Mouse (Mus musculus) lung, embryonic 15.5 days (tissue): ENCODE measurements around the gene Wwc2. TPM values are rescaled to one million over a fixed set of nuclear protein-coding genes. Genes with fewer than 3 reads are reported as not detected.

ENCODE experiments used
- ATAC-seq: fragments of 200-750 bp; cut with Nextera tagmentation; 2 replicates; pipeline ENCODE4 v1.8.0; 2017; ENCODE audit warnings: moderate number of reproducible peaks, borderline replicate concordance; ENCODE audit not compliant: low FRiP score, low TSS enrichment; ENCODE audit errors: extremely low read depth
- H3K27ac ChIP-seq: fragments of 300-500 bp; sonication (generic); 2 replicates; pipeline ENCODE4 v1.5.1; 2015; ENCODE audit warnings: moderate library complexity, mild to moderate bottlenecking, inconsistent platforms
- H3K27me3 ChIP-seq: fragments of 300-500 bp; sonication (generic); 2 replicates; pipeline ENCODE4 v1.6.1; 2015; ENCODE audit warnings: inconsistent platforms
- H3K36me3 ChIP-seq: fragments of 300-500 bp; sonication (generic); 2 replicates; pipeline ENCODE4 v1.6.1; 2015; ENCODE audit warnings: inconsistent platforms
- H3K4me1 ChIP-seq: fragments of 300-500 bp; sonication (generic); 2 replicates; pipeline ENCODE4 v1.6.1; 2015; ENCODE audit warnings: inconsistent platforms
- H3K4me2 ChIP-seq: fragments of 300-500 bp; sonication (generic); 2 replicates; pipeline ENCODE4 v1.6.1; 2015; ENCODE audit warnings: inconsistent platforms, mild to moderate bottlenecking, moderate library complexity
- H3K4me3 ChIP-seq: fragments of 300-500 bp; sonication (generic); 2 replicates; pipeline ENCODE4 v1.5.1; 2015; ENCODE audit warnings: mild to moderate bottlenecking, inconsistent platforms
- H3K9ac ChIP-seq: fragments of 300-500 bp; sonication (generic); 2 replicates; pipeline ENCODE4 v1.6.1; 2015; ENCODE audit warnings: inconsistent platforms
- H3K9me3 ChIP-seq: fragments of 300-500 bp; sonication (generic); 2 replicates; pipeline ENCODE4 v1.6.1; 2016; ENCODE audit warnings: inconsistent platforms
- WGBS: fragments of 180-500 bp; shearing (Covaris S2); methylation state at CpG from one replicate; pipeline ENCODE4 v1.1.7; 2015; 5-methylcytosine and 5-hydroxymethylcytosine counted together
- polyA plus RNA-seq: library from polyadenylated mRNA; unstranded; fragments of >200 nt; fragmentation: Nextera tagmentation; extraction: Ambion mirVana; gene quantifications from 2 replicates; pipeline ENCODE4 v1.2.1, GENCODE M21; 2015

Wwc2 gene
- polyA plus RNA-seq, 1 experiment from 2014 or later, result 13.9 TPM

- no peak overlapping the region for H3K4me2 ChIP-seq
- H3K4me3 ChIP-seq, result no peak overlapping the region
- no peak overlapping the region for H3K9ac ChIP-seq
- no peak overlapping the region for H3K27ac ChIP-seq
- 77% methylated on average over 13 of the region's 13 CpGs for WGBS
- H3K9me3 ChIP-seq, result no peaks in the 10 kb centered on the region
- H3K4me1 ChIP-seq, result no peaks in the 10 kb centered on the region
- H3K36me3 ChIP-seq, result peaks cover 3% of the 10 kb centered on the region; the same call in 1 of the 2 replicates
- no peaks in the 10 kb centered on the region for H3K27me3 ChIP-seq
- ATAC-seq, result no peak
These were observed 99.1 kb downstream of the Wwc2 start for GRCm38 (mm10) chr8:47891641-47892040.

DNA sequence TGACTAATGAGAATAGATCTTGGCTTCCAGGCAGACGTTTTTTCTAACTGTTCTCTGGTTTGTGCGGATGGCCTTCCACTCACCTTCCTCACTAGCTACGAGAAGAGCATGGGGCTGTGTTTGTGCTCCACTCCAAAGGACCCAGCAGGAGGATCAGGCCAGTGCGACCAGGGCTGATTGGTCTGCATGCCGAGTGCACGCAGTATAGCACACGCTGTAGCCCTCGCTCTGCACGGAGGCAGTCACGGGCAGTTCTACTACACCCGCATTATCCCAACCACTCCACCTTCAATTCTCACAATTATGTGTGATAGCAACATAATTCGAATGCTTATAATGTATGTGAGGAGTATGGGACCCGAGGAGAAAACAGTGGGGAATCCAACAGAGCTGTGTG is 99.9 kb downstream of the Wwc2 start:
- Histone ChIP-seq H3K36me3 (peaks cover 9% of the 10 kb centered on the region; the same call in 1 of the 2 replicates), H3K27ac (no peak overlapping the region), H3K4me2 (no peak overlapping the region), H3K4me1 (no peaks in the 10 kb centered on the region), H3K9ac (no peak overlapping the region), H3K4me3 (no peak overlapping the region), H3K9me3 (no peaks in the 10 kb centered on the region), H3K27me3 (no peaks in the 10 kb centered on the region)
- 69% methylated on average over 13 of the region's 13 CpGs for WGBS
- ATAC-seq, result no peak

GRCm38 (mm10) chr8:47889936-47890813 is 100.5 kb downstream of the Wwc2 start:
- Histone ChIP-seq H3K27ac (no peak overlapping the region), H3K27me3 (no peaks in the 10 kb centered on the region), H3K4me1 (no peaks in the 10 kb centered on the region), H3K4me2 (no peak overlapping the region), H3K9ac (no peak overlapping the region), H3K4me3 (no peak overlapping the region), H3K9me3 (no peaks in the 10 kb centered on the region), H3K36me3 (peaks cover 9% of the 10 kb centered on the region; the same call in 1 of the 2 replicates)
- no peak for ATAC-seq
- WGBS, result 72% methylated on average over 23 of the region's 23 CpGs

GRCm38 (mm10) chr8:47888841-47889570 is 101.7 kb downstream of the Wwc2 start:
- no peaks in the 10 kb centered on the region for H3K4me1 ChIP-seq
- no peak overlapping the region for H3K27ac ChIP-seq
- H3K9me3 ChIP-seq, result no peaks in the 10 kb centered on the region
- H3K27me3 ChIP-seq, result no peaks in the 10 kb centered on the region
- no peak overlapping the region for H3K9ac ChIP-seq
- 43% methylated on average over 11 of the region's 11 CpGs for WGBS
- H3K4me3 ChIP-seq, result no peak overlapping the region
- no peak overlapping the region for H3K4me2 ChIP-seq
- no peak for ATAC-seq
- peaks cover 17% of the 10 kb centered on the region; the same call in 1 of the 2 replicates for H3K36me3 ChIP-seq

GRCm38 (mm10) chr8:47884306-47884705 is 106.4 kb downstream of the Wwc2 start:
- H3K9ac ChIP-seq, result no peak overlapping the region
- peaks cover 38% of the 10 kb centered on the region for H3K36me3 ChIP-seq
- no peak overlapping the region for H3K27ac ChIP-seq
- no peak overlapping the region for H3K4me3 ChIP-seq
- H3K4me2 ChIP-seq, result no peak overlapping the region
- H3K9me3 ChIP-seq, result no peaks in the 10 kb centered on the region
- no peaks in the 10 kb centered on the region for H3K27me3 ChIP-seq
- no peak for ATAC-seq
- 79% methylated on average over 5 of the region's 5 CpGs for WGBS
- no peaks in the 10 kb centered on the region for H3K4me1 ChIP-seq

DNA sequence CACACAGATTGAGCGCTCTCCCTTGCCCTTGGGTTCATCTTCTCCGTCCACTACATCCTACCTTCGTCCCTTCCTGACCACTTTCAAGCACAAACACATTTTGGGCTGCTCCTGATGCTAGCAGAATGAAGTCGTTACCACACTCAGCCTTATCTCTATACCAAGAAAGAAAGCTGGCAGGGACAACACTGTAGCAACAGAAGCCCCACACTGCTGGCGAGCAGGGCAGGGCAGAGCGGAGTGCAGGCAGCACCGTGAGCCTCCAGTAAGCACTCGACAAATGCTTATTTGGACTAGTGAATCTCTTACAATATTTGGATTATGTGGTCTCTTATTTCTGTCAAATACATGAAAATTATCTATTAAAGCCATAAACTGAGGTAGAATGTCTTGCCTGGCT is 107.0 kb downstream of the Wwc2 start:
- Histone ChIP-seq H3K9me3 (no peaks in the 10 kb centered on the region), H3K4me1 (no peaks in the 10 kb centered on the region), H3K9ac (no peak overlapping the region), H3K4me3 (no peak overlapping the region), H3K36me3 (peaks cover 40% of the 10 kb centered on the region), H3K27ac (no peak overlapping the region), H3K4me2 (no peak overlapping the region), H3K27me3 (no peaks in the 10 kb centered on the region)
- WGBS, result 81% methylated on average over 8 of the region's 8 CpGs
- no peak for ATAC-seq

DNA sequence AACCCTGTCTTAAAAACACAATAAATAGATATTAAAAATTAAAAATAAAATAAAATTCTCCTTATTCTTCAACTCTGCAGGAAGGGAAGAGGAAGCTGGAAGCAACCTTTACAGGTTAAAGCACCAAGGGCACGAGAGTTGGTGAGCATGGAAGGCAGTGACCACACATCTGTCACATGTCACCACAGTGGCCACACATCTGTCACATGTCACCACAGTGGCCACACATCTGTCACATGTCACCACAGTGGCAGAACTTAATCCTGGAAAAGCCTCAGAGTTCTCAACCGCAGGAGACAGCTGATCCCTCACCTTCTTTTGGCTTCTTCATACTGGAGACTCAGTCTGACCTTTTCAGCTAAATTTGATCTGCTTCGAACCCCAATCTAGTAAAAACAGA is 112.2 kb downstream of the Wwc2 start:
- Histone ChIP-seq H3K9me3 (no peaks in the 10 kb centered on the region), H3K27me3 (no peaks in the 10 kb centered on the region), H3K4me2 (no peak overlapping the region), H3K27ac (no peak overlapping the region), H3K9ac (no peak overlapping the region), H3K4me1 (peaks cover 7% of the 10 kb centered on the region; the same call in 1 of the 2 replicates), H3K36me3 (peaks cover 46% of the 10 kb centered on the region), H3K4me3 (no peak overlapping the region)
- ATAC-seq, result no peak
- WGBS, result 64% methylated on average over 3 of the region's 3 CpGs

DNA sequence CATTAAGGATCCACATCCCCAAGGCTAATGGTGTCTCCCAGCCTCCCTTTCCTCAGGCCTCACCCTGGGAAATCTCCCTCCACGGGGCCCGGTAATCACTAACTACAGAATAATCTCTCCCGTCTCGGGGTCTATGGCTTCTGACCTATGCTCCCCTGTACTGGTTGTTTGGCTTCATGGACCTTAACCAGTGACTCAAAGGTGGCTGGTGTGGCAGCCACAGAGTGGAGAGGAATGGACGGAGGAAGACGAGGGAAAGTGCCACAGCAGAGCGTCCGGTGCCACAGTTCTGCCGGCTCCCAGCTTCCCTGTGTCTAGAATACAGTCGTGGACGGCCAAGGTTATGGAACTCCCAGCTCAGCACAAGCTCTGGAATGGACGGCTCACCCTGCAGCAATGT is 114.9 kb downstream of the Wwc2 start:
- no peak for ATAC-seq
- H3K4me1 ChIP-seq, result peaks cover 7% of the 10 kb centered on the region; the same call in 1 of the 2 replicates
- no peaks in the 10 kb centered on the region for H3K27me3 ChIP-seq
- H3K9me3 ChIP-seq, result no peaks in the 10 kb centered on the region
- no peak overlapping the region for H3K9ac ChIP-seq
- WGBS, result 90% methylated on average over 12 of the region's 12 CpGs
- H3K27ac ChIP-seq, result no peak overlapping the region
- peaks cover 30% of the 10 kb centered on the region; the same call in 1 of the 2 replicates for H3K36me3 ChIP-seq
- H3K4me3 ChIP-seq, result no peak overlapping the region
- H3K4me2 ChIP-seq, result no peak overlapping the region

GRCm38 (mm10) chr8:47874497-47875178 is 116.1 kb downstream of the Wwc2 start:
- H3K36me3 ChIP-seq, result peaks cover 27% of the 10 kb centered on the region; the same call in 1 of the 2 replicates
- no peak for ATAC-seq
- no peak overlapping the region for H3K27ac ChIP-seq
- H3K4me2 ChIP-seq, result no peak overlapping the region
- WGBS, result 35% methylated on average over 13 of the region's 13 CpGs
- peaks cover 7% of the 10 kb centered on the region; the same call in 1 of the 2 replicates for H3K4me1 ChIP-seq
- no peaks in the 10 kb centered on the region for H3K27me3 ChIP-seq
- H3K9me3 ChIP-seq, result no peaks in the 10 kb centered on the region
- no peak overlapping the region for H3K4me3 ChIP-seq
- H3K9ac ChIP-seq, result no peak overlapping the region

GRCm38 (mm10) chr8:47872361-47873107 is 118.2 kb downstream of the Wwc2 start:
- ATAC-seq, result peak; percentile 59; the same call in 1 of the 2 replicates
- Histone ChIP-seq H3K4me2 (no peak overlapping the region), H3K27me3 (no peaks in the 10 kb centered on the region), H3K9me3 (no peaks in the 10 kb centered on the region), H3K9ac (no peak overlapping the region), H3K4me3 (no peak overlapping the region), H3K4me1 (peaks cover 7% of the 10 kb centered on the region; the same call in 1 of the 2 replicates), H3K36me3 (peaks cover 36% of the 10 kb centered on the region), H3K27ac (no peak overlapping the region)
- 45% methylated on average over 13 of the region's 13 CpGs for WGBS

- peak; percentile 68; the same call in 1 of the 2 replicates for ATAC-seq
- Histone ChIP-seq H3K9me3 (no peaks in the 10 kb centered on the region), H3K4me3 (no peak overlapping the region), H3K4me1 (no peaks in the 10 kb centered on the region), H3K27me3 (no peaks in the 10 kb centered on the region), H3K27ac (no peak overlapping the region), H3K9ac (no peak overlapping the region), H3K36me3 (peaks cover 56% of the 10 kb centered on the region), H3K4me2 (no peak overlapping the region)
- WGBS, result 19% methylated on average over 8 of the region's 8 CpGs
These were observed 123.7 kb downstream of the Wwc2 start for GRCm38 (mm10) chr8:47867067-47867466.
